Mouse (Mus musculus) heart, adult 2 months (tissue): ENCODE results near the gene Sdccag8.

Experiments used
- CTCF ChIP-seq: fragments of 200-600 bp; IDR thresholded peaks from 2 replicates; pipeline ENCODE4 v1.8.1; 2022; ENCODE audit warnings: antibody characterized with exemption, mild to moderate bottlenecking, moderate library complexity
- EP300 ChIP-seq: fragments of 200-500 bp; IDR thresholded peaks from 2 replicates; pipeline ENCODE4 v1.6.1; 2011; ENCODE audit warnings: low read depth, low read length, control low read depth; ENCODE audit not compliant: insufficient read depth
- POLR2A ChIP-seq: fragments of 200-500 bp; IDR thresholded peaks from 2 replicates; pipeline ENCODE4 v1.6.1; 2011; ENCODE audit warnings: mild to moderate bottlenecking, low read depth, low read length, control low read depth; ENCODE audit not compliant: insufficient read depth

DNA sequence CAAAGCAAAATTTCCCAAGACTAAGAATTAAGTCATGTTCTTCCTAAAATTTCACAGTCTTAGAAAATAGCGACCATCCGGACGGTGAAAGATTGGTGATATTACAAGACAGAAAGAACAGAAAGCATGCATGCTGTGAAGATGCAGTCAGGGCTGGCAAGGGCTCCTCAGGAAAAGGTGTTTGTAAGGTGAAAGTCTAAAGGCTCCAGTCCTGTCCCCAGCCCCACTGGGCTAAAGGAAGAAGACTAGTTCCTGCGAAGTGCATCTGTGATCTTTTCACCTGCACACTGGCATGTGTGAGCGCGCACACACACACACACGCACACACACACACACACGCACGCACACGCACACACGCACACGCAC lies 130.7 kb downstream of the Sdccag8 start:
- no peak for TF ChIP-seq CTCF
- no peak for TF ChIP-seq POLR2A
- TF ChIP-seq EP300 = no peak
